Mouse (Mus musculus) lung, adult 2 months (tissue): Measurements from ENCODE around the gene Pitpnm1.

Experiments used
- CTCF ChIP-seq: fragments of 200-500 bp; IDR thresholded peaks from 2 replicates; pipeline ENCODE4 v1.5.1; 2011; ENCODE audit warnings: mild to moderate bottlenecking, low read length, control low read depth; ENCODE audit not compliant: insufficient read depth
- POLR2A ChIP-seq: fragments of 200-500 bp; IDR thresholded peaks from 2 replicates; pipeline ENCODE4 v1.6.1; 2011; ENCODE audit warnings: low read depth, mild to moderate bottlenecking, control low read depth, low read length, borderline replicate concordance; ENCODE audit errors: extremely low read depth

GRCm38 (mm10) chr19:4145936-4146335 lies 46.1 kb downstream of the Pitpnm1 start:
- TF ChIP-seq CTCF (no peak), POLR2A (no peak)
